Mouse (Mus musculus) central nervous system, embryonic 14 days (tissue): ENCODE data around the gene Amelx. TPM values are rescaled to one million over a fixed set of nuclear protein-coding genes. Genes with fewer than 3 reads are reported as not detected.

ENCODE experiments used
- polyA plus RNA-seq: library from polyadenylated mRNA; depleted of rRNA; stranded (reverse); fragments of >200 nt; gene quantifications from 2 replicates; pipeline ENCODE4 v1.2.3, GENCODE M21; 2012; rRNA removed

Gene Amelx
- polyA plus RNA-seq = not detected in 2 replicates

GRCm38 (mm10) chrX:169187100-169187499 is at the start of gene Amelx:
TSS of gene Amelx (minus strand) at chrX:169187200.

Other genes starting within 250 kb of the Amelx start
- gene Hccs, start 133.2 kb upstream of the Amelx start, polyA plus RNA-seq = 19.5 and 21.2 TPM in 2 replicates